Mouse (Mus musculus): Measurements from ENCODE around the gene Hoxd8.

- no peak for TF ChIP-seq EP300 (optimal IDR thresholded peaks at IDR 0.05)
- no peak for TF ChIP-seq CTCF (IDR thresholded peaks at IDR 0.05; ENCODE audit: low read depth)
These were observed 8.5 kb upstream of the Hoxd8 start for GRCm38 (mm10) chr2:74695813-74696430.

Data from stomach, postnatal 0 days (tissue).